Mouse (Mus musculus): Measurements from ENCODE around the gene Speer1.
"Not testable (repeated sequence)": the region's sequence is repeated elsewhere in the genome, so short reads cannot be mapped to it uniquely, and the experiment has no call there.

The Speer1 gene

GRCm38 (mm10) chr5:11341216-11341615, at the start of gene Speer1:
TSS of gene Speer1 (plus strand) at chr5:11341516.
- DNase-seq, result not testable (repeated sequence)

Data from liver (tissue).